Mouse (Mus musculus) liver (tissue): ENCODE data around the gene Ralb.

Experiments used
- DNase-seq: peaks from one replicate; pipeline ENCODE4 v3.0.0-alpha.2; 2020; ENCODE audit warnings: mixed read lengths

Gene Ralb

DNA sequence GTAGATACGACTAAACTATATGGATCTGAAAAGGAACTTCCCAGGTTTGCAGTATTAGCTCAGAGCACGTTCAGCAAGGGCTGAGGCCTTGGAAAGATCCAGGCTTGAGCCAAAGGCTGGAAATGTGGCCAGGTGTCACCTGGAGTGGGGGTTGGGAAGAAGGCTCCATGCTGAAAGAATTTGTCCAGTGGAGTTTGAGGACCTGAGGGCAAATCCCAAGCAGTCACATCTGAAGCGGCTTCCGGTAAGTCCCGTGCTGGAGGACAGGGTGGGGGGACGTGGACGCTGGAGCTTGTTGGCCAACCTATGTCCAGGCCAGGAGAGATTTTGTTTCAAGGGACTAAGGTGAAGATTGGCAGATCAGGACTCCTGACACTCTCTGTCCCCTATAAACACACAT, 19.2 kb upstream of the Ralb start:
- DNase-seq, result no peak

DNA sequence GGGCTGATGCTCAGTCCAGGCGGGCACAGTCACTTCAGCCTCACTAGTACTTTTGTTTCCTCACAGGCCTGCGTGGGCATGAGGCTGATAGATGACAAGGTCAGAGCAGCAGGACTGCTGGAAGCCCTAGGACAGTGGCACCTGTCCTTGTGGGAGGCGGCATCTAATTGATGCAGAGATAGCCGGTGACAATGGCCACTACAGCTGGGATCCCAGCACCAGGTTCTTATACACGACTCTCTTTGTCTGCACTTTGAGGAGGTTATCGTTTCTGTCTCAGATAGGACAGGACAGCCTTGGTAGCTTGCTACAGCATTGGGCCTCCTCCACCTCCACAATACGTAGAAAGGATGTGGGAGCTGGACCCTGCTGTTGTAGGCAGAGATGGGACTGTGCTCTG, 18.8 kb upstream of the Ralb start:
- no peak for DNase-seq

DNA sequence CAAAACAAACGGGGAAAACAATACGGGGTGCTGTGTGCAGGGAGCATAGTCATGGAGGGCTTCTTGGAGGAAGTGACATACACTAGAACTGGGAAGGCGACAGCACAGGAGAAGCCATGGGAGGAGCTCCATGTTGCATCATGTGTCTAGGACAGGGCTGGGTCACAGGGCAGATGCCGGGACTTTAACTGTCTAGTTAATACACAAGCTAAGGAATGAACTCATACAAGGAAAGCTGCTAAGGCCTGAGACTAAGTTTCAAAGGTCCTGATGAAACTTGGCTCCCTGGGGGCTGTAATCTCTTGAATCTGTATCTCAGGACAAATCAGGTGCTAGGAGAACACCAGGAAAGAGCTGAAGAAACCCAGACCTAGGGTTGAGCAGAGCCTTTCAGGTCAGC, 18.1 kb upstream of the Ralb start:
- no peak for DNase-seq

DNA sequence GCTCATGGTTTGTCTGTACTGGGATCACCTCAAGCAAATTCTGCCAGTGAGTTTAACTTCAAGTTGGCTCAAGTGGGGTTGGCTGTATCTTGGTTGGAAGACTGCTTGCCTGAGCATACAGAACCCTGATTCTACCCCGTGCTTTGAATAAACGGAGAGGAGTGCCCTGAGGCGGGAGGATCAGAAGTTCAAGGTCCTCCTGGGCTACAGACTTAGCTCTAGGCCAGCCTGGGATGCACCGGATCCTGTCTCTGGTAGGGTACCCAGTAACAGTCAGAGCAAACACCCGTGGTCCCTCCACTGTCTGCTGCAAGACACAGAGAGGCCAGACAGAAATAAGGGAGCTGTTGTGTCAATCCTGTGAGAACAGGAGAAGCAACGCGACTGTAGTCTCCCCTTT, 17.1 kb upstream of the Ralb start:
- DNase-seq, result no peak

DNA sequence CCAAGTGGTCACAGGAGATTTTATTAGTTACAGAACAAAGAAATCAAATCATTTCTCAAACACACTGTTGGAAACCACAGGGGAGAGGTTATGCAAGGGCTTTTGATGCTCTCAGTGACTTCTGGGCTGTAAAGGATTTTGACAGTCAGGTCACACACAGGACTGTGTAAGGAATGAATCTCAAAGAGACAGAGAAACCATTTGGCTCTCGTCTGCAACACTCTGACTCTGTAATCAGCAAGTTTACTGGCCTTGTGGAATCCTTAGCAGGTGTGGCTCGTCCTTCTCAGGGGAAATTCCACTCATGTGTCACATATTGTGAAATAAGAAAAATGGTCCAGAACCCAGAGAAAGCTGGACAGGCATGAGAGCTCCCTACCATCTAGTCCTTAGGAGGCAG, 16.4 kb upstream of the Ralb start:
- DNase-seq, result no peak

DNA sequence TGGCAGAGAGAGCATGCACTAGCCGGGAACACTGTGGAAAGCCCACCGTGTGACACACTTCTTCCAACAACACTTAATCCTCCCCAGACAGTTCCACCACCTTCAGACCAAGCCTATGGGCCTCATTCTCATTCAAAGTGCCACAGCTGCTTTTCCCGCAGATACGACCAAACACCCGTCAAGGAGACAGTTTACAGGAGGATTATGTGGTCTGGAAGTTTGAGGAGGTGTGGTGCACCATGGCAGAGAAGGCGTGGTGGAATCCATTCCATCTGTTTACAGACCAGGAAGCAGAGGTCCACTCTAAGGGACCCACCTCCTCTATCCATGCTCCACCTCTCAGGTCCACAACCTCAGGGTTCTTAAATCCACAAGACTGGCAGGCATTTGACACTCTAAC, 14.7 kb upstream of the Ralb start:
- no peak for DNase-seq

DNA sequence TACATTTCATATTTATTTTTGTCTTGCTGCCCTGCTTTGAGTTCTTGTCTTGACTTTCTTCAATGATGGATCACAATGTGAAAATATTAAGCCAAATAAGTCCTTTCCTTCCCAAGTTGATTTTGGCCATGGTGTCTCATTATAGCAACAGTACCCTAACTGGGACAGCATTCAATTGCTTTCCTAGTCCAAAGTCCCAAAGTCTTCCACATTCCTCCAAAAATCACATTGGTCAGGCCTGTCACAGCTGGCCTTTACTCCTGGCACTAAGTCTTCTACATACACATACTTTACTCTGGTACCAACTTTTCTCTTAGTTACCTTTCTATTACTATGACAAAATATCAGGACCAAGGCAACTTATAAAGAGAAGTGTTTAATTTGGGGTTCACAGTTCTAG, 14.2 kb upstream of the Ralb start:
- DNase-seq, result no peak

DNA sequence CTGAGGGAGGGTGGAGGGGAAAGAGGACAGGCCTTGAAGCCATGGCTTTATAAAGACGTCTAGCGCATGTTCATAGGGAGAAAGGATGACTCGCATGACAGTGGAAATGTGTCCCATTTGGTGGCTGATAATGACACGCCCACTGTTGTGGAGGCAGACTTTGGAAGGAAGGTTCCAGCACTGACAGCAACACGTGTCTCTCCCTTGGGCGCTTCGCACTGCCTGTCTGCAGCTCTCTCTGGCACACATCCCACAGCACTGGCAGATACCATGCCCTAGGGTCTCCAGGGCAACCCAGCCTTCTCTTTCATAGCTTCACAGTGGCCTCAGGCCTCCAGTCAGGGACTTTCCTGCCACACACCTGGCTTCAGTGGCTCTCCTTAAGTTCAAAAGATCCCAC, 13.5 kb upstream of the Ralb start:
- DNase-seq, result no peak

DNA sequence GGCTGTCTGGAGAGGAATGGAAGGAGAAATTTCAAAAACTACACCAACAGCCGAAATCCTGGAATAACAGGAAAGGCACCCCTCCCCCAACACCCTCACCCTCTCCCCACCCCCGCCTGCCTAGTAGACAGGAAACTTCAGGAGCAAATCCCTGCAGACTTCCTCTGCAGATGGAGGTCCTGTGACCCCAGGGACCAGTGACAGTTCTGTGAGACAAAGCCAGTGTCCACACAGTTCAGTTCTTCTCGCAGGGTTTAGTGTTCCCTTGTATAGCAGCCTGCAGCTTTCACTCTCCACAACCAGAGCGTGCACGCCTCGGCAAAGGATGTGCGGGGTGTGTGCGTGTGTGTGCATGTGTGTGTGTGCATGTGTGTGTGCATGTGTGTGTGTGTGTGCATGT, 6.3 kb upstream of the Ralb start:
- no peak for DNase-seq

DNA sequence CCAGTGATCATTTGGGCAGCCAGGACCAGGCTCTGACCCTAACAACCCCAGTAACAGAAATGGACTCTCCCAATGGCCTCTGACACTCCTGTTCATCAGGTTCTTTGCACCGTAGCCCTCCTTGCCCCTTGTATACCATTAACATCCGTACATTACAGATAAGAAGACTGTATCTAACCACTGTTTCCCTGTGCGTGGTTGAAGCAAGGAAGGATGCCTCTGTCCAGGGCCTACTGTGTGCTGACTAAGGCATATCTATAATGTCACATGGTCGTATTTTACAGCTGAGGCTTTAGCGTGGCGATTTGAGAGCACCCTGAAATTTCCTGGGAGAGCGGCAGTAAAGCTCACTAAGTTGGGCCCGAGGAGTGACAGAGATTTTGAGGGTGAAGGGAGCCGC, 5.8 kb upstream of the Ralb start:
- DNase-seq, result no peak

DNA sequence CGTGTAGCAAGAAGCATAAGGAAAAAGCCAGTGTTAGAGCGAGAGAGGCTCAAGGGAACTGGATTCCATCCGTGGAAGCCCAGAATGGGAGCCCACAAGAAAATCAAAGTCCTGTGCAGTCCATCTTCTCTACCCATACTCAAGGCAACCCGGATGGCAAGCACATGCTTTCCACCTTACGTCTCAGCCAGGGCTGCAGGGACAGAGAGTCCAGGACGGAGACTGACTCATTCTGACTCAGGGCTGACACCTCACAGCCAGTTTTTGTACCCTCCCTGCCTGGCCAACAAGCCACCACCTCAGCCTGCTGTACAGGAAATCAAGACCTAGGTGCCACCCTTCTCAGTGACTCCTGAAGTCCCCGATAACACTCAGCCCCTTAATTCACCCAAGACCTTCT, 4.9 kb upstream of the Ralb start:
- DNase-seq, result no peak

DNA sequence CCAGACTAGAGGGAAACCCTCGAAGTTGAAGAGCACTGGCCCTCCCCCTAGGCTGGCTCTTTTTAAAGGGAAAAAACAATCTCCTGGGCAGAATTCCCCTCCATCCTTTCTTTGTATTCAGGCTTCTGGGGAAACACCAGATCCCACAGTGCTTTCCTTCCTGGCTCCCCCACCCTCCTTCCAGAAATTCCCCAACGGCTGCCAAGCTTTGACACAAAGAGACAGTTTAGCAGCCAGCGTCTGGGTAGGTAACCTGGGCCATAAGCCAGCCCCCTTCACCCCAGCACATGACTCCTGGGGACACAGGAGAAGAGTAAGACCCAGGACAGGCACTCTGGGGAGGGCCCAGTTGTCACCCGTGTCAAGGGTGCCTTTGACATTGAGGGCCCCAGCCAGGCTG, 4.0 kb upstream of the Ralb start:
- DNase-seq, result no peak

DNA sequence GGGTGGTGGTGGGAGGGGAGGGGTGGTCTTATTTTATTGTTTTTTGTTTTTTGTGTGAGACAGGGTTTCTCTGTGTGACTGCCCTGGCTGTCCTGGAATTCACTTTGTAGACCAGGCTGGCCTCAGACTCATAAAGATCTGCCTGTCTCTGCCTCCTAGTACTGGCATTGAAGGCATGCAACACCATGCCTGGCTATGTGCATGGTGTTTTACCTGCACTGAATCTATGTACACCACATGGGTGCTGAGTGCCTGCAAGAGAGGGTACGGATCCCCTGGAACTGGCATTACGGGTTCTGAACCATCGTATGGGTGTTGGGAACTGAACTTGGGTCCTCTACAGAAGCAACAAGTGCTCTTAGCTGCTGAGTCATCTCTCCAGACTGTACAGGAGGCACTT, 1.4 kb upstream of the Ralb start:
- no peak for DNase-seq

DNA sequence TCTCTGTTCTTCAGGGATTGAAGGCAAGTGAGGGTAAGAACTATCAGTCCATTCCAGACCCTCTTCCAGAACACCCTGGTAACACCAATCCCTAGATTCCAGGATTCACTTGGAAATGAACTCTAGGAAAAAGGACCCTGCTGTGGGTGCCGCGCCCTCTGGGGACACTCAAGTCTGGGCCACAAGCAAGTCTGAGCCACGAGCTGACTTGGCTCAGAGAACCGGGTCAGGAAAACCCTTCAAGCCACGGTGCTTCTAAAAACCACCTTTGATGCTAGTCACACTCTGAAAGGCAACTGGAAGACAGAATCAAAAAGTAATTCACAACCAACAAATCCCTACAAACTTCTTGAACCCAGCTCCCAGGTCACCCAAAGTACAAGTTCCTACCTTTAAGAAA, 786 bp downstream of the Ralb start:
- DNase-seq, result no peak

DNA sequence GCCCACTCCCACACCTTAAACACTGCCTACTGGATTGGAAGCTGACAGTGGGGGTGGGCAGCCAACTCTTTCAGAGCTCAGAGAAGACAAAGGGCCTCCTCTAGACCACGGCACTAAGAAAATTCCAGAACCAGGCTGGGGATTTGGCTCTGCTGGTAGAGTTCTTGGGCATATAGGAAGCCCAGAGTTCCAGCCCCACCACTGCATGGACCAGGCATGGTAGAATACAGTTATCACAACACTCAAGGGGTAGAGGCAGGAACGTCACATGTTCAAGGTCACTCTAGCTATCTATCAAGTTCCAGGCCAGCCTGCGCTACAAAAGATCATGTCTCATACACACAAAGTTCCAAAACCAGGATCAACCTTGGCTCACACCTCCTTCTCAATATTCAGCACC, 1.4 kb downstream of the Ralb start:
- DNase-seq, result no peak

DNA sequence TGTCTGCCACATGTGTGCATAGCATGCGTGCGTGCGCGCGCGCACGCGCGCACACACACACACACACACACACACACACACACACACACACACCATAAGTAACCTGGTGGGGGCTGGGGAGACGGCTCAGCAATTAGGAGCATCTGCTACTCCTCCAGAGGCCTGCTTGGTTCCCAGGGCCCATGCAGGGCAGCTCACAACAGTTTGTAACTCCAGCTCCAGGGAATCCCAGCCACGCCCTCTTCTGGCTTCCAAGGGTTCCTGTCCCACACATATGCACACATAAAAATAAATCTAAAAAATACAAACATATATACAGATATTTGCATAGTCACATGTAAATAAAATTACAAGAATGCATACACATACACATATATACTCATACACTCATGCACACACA, 1.9 kb downstream of the Ralb start:
- DNase-seq, result no peak

DNA sequence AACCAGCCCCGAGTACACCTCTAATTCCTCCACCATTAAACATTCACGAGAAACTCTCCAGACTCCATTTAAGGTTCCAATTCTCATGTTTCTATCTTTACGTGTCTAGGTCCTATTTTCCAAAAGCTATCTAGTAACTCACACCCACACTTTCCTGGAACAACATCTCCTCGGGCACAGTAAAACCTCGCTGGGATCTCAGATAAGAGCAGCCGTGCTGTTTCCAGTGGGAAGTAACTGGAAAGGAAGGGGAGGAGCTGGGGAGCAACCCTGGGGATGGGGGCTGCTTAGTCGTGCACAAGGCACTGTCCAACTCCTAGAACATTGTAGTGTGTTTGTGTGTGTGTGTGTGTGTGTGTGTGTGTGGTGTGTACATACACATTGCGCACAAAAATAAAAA, 2.7 kb downstream of the Ralb start:
- no peak for DNase-seq

DNA sequence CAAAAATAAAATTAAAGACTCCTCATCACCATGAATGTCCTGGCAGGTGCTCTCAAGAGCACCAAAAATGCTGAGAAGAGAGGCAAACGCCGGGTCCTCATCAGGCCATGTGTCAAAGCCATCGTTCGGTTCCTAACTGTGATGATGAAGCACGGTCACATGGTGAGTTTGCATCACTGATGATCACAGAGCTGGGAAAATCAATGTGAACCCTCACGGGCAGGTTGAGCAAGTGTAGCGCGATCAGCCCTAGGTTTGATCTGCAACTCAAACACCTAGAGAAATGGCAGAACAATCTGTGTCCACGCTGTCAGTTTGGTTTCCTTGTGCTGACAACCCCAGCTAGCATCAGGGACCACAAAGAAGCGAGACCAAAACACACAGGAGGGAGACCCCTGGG, 5.1 kb downstream of the Ralb start:
- no peak for DNase-seq

DNA sequence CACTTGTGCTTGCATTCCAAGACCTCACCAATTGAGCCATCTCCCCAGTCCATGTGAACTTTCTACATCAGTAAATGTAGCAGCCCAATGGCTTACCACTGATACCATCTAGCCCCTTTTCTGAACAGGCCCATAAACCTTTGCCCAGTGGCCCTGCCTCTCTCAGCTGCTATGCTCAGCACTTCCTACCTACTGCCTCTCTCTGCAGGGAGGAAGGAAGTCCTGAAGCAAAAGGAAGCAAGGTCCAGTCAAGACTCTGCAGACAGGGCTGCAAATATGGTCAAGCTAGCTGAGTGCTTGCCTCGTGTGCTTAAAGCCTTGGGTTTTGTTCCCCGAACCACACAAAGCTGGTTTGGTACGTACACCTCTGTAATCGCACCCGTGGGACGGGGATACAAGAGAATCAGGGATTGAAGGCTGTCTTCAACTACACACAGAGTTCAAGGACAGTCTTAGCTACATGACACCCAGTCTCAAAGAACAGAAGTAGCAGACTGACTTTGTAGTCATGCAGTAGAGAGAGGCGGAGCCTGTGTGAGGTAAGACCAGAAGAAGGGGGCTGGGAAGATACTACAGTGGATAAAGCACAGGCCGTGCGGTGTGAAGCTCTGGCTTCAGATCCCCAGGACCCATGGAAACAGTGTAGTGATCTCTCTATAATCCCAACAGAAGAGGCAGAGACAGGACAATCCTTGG, 5.9 kb downstream of the Ralb start:
- DNase-seq, result no peak

DNA sequence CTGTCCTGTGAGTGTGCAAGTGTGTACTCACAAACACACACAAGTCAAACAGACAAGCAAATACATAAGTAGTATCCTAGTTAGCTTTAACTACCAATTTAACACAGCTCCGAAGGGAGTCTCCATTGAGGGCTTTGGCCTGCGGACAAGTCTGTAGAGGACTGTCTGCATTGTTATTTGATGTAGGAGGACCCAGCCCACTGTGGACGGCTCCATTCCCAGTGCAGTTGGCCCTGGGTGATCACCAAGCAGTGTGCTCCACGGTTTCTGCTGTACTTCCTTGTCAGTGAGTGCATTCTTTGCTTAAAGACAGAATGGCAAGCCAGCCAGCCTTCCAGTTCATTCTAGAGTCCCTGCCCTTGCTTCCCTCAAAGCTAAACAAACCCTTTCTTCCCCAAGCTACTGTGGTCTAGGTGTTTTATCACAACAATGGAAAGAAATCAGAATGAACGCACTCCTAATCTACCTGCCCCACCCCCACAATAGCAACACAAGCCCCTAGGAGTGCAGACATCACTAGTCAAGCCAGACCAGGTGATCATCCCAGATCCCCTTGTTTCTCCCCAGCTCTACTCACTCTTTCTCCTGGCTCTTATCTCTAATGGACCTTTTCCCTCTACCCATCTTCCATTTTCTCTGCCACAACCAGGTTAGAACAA, 7.1 kb downstream of the Ralb start:
- no peak for DNase-seq

DNA sequence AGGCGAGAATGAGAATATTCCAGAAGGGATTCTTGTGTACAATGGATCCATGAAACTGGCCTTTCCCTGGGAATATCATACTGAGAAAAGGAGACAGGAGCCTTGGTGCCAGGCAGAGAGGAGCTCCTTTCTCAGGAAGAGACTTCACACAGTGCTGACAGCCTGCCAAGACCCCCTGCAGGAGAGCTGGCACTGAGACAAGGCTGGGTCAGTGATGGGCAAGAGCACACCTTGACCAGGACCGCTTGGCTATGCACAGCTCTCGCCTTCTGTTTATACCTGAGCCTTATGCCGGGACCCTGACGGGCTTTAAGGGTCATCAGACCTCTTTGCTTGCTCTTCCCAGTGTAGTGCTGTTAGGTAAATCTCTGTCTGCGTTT, 9.2 kb downstream of the Ralb start:
- no peak for DNase-seq

DNA sequence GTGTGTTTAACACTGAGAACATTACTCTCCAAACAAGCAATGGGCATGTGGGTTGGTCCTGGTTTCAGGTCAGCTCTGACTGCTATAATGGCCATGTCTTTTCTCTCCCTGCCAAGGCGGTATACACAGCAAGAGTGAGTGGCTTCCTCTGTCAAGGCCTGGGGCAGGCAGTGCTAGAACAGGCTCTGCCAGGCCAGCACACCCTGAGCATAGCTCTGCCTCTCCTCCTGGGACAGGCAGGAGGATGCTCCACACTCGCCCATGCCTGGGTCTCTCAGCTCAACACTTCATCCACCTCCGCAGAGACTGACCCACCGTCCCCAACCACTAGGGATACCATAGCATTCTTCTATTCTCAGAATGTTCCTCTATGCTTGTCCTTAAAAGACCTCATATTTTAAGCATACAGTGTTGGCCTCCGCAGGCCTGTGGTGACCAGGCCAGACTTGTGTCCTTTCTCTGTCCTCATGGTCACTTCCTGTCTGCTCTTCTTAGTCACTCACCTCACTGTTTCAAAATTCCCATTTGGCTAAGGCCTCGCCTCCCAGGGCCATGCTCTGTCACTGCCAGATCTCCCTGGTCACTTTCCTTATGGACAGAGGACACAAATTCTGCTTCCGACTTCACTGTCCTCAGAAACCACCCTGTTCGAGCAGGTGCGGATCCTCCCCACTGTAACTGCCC, 9.7 kb downstream of the Ralb start:
- DNase-seq, result no peak

DNA sequence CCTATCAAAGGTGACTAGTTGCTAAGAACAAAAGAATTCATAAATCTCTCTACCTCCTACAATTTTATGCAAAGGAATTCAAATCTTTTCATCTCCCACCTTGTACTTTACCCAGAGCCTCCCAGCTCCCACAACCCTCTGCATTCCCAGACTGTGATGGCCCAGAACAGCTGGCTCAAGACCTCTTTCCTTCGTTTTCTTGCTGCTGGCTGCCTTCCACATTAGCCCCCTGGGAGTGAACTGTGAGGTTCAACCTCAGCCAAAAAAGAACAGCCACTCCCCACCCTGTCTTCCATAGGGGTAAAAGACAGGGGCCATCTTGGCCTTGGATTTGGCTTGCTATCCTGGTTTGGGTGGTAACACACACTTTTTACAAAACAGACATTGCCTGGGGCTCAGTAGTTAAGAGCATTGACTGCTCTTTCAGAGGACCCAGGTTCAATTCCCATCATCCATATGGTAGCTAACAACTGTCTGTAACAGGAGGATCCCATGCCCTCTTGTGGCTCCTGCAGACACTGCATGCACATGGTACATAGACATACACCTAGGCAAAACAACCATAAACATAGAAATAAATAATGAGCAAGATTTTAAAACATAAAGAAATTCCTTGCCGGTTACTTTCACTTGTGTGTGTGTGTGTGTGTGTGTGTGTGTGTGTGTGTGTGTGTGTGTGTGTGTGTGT, 10.4 kb downstream of the Ralb start:
- DNase-seq, result no peak

DNA sequence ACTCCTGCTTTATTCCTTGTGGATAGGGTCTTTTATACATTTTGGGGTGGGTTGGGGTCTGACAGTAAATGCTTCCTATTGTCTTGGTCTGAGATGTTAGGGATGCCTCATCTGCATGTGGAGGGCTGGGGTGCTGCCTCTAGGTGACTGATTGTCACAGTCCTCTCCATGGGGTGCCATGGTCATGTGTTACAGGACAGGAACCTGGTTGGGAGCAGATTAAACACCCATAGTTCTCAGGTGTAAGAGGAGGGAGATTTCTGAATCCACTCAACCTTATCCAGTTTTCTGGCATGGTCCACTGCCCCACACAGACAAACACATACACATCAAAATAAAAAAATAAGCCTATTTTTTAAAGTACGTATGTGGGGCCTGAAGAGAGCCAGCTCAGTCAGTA, 12.1 kb downstream of the Ralb start:
- DNase-seq, result no peak
